Mouse (Mus musculus) MEL (cell line): ENCODE measurements at regions not wholly inside any gene's neighbourhood (a gene's known extent, or its start where the extent isn't known, plus 50 kb on each side); places are given as distances from the start of the nearest gene placed in this dataset.
A peak's percentile ranks its signal among the peaks of the same experiment; 100 is the strongest.

Experiments used
- DNase-seq: peaks from one replicate; pipeline ENCODE4 v3.0.0; 2011; ENCODE audit warnings: low read depth, low spot score
- H3K27ac ChIP-seq: 2 replicates; pipeline ENCODE4 v1.5.1; 2012; ENCODE audit warnings: low read depth, mild to moderate bottlenecking, control low read depth, low read length, moderate library complexity; ENCODE audit not compliant: control insufficient read depth
- H3K27me3 ChIP-seq, 2 experiments: fragments of 150-350 bp in 1 of 2; sonication (generic) in 1 of 2; 2 replicates each; pipeline ENCODE4 v1.6.1; 2012; ENCODE audit warnings: low read length in 2 of 2, mild to moderate bottlenecking in 2 of 2, improper control_type of control experiment in 1 of 2, moderate library complexity in 1 of 2; ENCODE audit not compliant: insufficient read depth in 2 of 2, control insufficient read depth in 1 of 2
- H3K36me3 ChIP-seq, 2 experiments: 2 replicates each; pipeline ENCODE4 v1.6.1; 2012 to 2014; ENCODE audit warnings: low read length in 2 of 2, improper control_type of control experiment in 1 of 2, inconsistent platforms in 1 of 2, mild to moderate bottlenecking in 1 of 2; ENCODE audit not compliant: insufficient read depth in 2 of 2, control insufficient read depth in 1 of 2
- H3K4me1 ChIP-seq, 2 experiments: fragments of 150-350 bp in 1 of 2; sonication (generic) in 1 of 2; 2 replicates each; pipeline ENCODE4 v1.6.1; 2012; ENCODE audit warnings: low read length in 2 of 2, improper control_type of control experiment in 1 of 2, mild to moderate bottlenecking in 1 of 2; ENCODE audit not compliant: insufficient read depth in 2 of 2, control insufficient read depth in 1 of 2
- H3K4me3 ChIP-seq, 2 experiments: fragments of 150-350 bp in 1 of 2; sonication (generic) in 1 of 2; 2 replicates each; pipeline ENCODE4 v1.5.1; 2012; ENCODE audit warnings: low read depth in 2 of 2, low read length in 2 of 2, mild to moderate bottlenecking in 2 of 2, moderate library complexity in 2 of 2, control low read depth in 1 of 2, improper control_type of control experiment in 1 of 2; ENCODE audit not compliant: control insufficient read depth in 1 of 2, insufficient read depth in 1 of 2
- H3K79me2 ChIP-seq: 2 replicates; pipeline ENCODE4 v1.6.1; 2012; ENCODE audit warnings: mild to moderate bottlenecking, low read length, moderate library complexity; ENCODE audit not compliant: control insufficient read depth, poor library complexity, insufficient read depth
- H3K9ac ChIP-seq: 2 replicates; pipeline ENCODE4 v1.6.1; 2012; ENCODE audit warnings: low read depth, mild to moderate bottlenecking, control low read depth, low read length, moderate library complexity; ENCODE audit not compliant: control insufficient read depth, poor library complexity, severe bottlenecking
- H3K9me3 ChIP-seq: fragments of 150-350 bp; sonication (generic); replicated peaks from 2 replicates; pipeline ENCODE4 v1.6.1; 2012; ENCODE audit warnings: mild to moderate bottlenecking, low read length, improper control_type of control experiment, moderate library complexity; ENCODE audit not compliant: insufficient read depth
- BHLHE40 ChIP-seq: IDR thresholded peaks from 2 replicates; pipeline ENCODE4 v1.6.1; 2012; ENCODE audit warnings: low read depth, mild to moderate bottlenecking, inconsistent platforms, low read length, improper control_type of control experiment, borderline replicate concordance
- CHD2 ChIP-seq: IDR thresholded peaks from 2 replicates; pipeline ENCODE4 v1.6.1; 2011; ENCODE audit warnings: low read length, improper control_type of control experiment
- CTCF ChIP-seq, 3 experiments: IDR thresholded peaks in 2 of 3; conservative IDR thresholded peaks in 1 of 3; 2 replicates each; pipeline ENCODE4 v1.5.1; 2011 to 2012; ENCODE audit warnings: low read length in 3 of 3, low read depth in 2 of 3, mild to moderate bottlenecking in 2 of 3, improper control_type of control experiment in 1 of 3, inconsistent platforms in 1 of 3, mixed read lengths in 1 of 3, moderate library complexity in 1 of 3; ENCODE audit not compliant: control insufficient read depth in 1 of 3, insufficient read depth in 1 of 3, poor library complexity in 1 of 3, severe bottlenecking in 1 of 3
- EP300 ChIP-seq, 2 experiments: IDR thresholded peaks; 2 replicates each; pipeline ENCODE4 v1.6.1; 2011; ENCODE audit warnings: improper control_type of control experiment in 2 of 2, low read length in 2 of 2, low read depth in 1 of 2, mild to moderate bottlenecking in 1 of 2
- ETS1 ChIP-seq: IDR thresholded peaks from 2 replicates; pipeline ENCODE4 v1.6.1; 2012; ENCODE audit warnings: low read depth, mild to moderate bottlenecking, inconsistent platforms, low read length, improper control_type of control experiment, moderate library complexity
- MAFK ChIP-seq: IDR thresholded peaks from 2 replicates; pipeline ENCODE4 v1.6.1; 2011; ENCODE audit warnings: low read depth, mild to moderate bottlenecking, low read length, improper control_type of control experiment, borderline replicate concordance
- MXI1 ChIP-seq: IDR thresholded peaks from 2 replicates; pipeline ENCODE4 v1.6.1; 2011; ENCODE audit warnings: mild to moderate bottlenecking, low read depth, low read length, improper control_type of control experiment
- MYB ChIP-seq: IDR thresholded peaks from 2 replicates; pipeline ENCODE4 v1.6.1; 2011; ENCODE audit warnings: mild to moderate bottlenecking, low read depth, low read length, improper control_type of control experiment
- MYC ChIP-seq: IDR thresholded peaks from 2 replicates; pipeline ENCODE4 v1.6.1; 2011; ENCODE audit warnings: low read depth, mild to moderate bottlenecking, low read length, improper control_type of control experiment, moderate library complexity
- NRF1 ChIP-seq: IDR thresholded peaks from 2 replicates; pipeline ENCODE4 v1.6.1; 2014; ENCODE audit warnings: low read depth, mild to moderate bottlenecking, inconsistent platforms, low read length, improper control_type of control experiment, moderate library complexity; ENCODE audit not compliant: poor library complexity, insufficient read depth, severe bottlenecking
- POLR2AphosphoS2 ChIP-seq: IDR thresholded peaks from 2 replicates; pipeline ENCODE4 v1.6.1; 2011; ENCODE audit warnings: low read length, improper control_type of control experiment
- RAD21 ChIP-seq: IDR thresholded peaks from 2 replicates; pipeline ENCODE4 v1.6.1; 2011; ENCODE audit warnings: mild to moderate bottlenecking, low read depth, low read length, improper control_type of control experiment
- SMC3 ChIP-seq: IDR thresholded peaks from 2 replicates; pipeline ENCODE4 v1.6.1; 2011; ENCODE audit warnings: low read depth, low read length, improper control_type of control experiment
- TAL1 ChIP-seq: IDR thresholded peaks from 2 replicates; pipeline ENCODE4 v1.6.1; 2012; ENCODE audit warnings: mild to moderate bottlenecking, inconsistent platforms, low read length, moderate library complexity, mixed read lengths
- TBP ChIP-seq: IDR thresholded peaks from 2 replicates; pipeline ENCODE4 v1.8.0; 2011; ENCODE audit warnings: low read depth, low read length, improper control_type of control experiment
- USF2 ChIP-seq, 2 experiments: IDR thresholded peaks; 2 replicates each; pipeline ENCODE4 v1.6.1; 2011 to 2012; ENCODE audit warnings: improper control_type of control experiment in 2 of 2, low read length in 2 of 2, borderline replicate concordance in 1 of 2, inconsistent platforms in 1 of 2, low read depth in 1 of 2, mild to moderate bottlenecking in 1 of 2; ENCODE audit not compliant: insufficient read depth in 1 of 2
- ZC3H11A ChIP-seq: IDR thresholded peaks from 2 replicates; pipeline ENCODE4 v1.6.1; 2012; ENCODE audit warnings: low read depth, mild to moderate bottlenecking, inconsistent platforms, low read length, improper control_type of control experiment
- ZNF384 ChIP-seq: IDR thresholded peaks from 2 replicates; pipeline ENCODE4 v1.6.1; 2012; ENCODE audit warnings: low read depth, mild to moderate bottlenecking, inconsistent platforms, low read length, improper control_type of control experiment

DNA sequence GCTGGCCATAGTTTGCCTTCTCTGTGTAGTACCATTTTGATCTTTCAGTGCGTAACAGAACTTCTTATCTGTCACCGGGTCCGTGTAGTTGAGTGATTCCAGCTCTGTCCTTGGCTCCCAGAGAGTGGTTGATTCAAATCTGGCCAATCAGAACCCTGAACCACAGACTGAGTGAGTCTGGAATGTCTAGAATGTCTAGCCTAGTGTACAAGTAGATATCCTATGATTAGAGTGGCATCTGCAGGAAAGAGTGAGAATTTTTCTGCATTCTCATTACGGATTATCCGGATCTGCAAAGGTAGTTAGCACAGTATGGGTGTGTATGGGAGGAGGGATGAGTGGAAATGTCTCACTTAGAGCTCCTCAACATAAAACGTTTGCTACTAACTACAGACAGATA lies 97.9 kb upstream of the Pdk4 start:
- H3K4me3 ChIP-seq: no peak overlapping the region
- H3K27ac ChIP-seq: no peak overlapping the region
- no peaks in the 10 kb centered on the region; a peak in 2 of 4 replicates for H3K27me3 ChIP-seq
- no peaks in the 10 kb centered on the region for H3K79me2 ChIP-seq
- DNase-seq: no peak
- TF ChIP-seq BHLHE40 (no peak), TAL1 (no peak), MAFK (no peak), USF2 (IDR thresholded peaks at IDR 0.05; ENCODE audit: borderline replicate concordance in 1 of 2, insufficient read depth in 1 of 2, low read depth in 1 of 2, low read length in 2 of 2) (no peak), ZNF384 (no peak), CTCF (IDR thresholded peaks at IDR 0.05 in 2 of 3, conservative IDR thresholded peaks at IDR 0.05 in 1 of 3; ENCODE audit: control insufficient read depth in 1 of 3, insufficient read depth in 1 of 3, low read depth in 2 of 3, low read length in 3 of 3, poor library complexity in 1 of 3, severe bottlenecking in 1 of 3) (no peak), CHD2 (no peak), POLR2AphosphoS2 (no peak), EP300 (IDR thresholded peaks at IDR 0.05; ENCODE audit: low read depth in 1 of 2, low read length in 2 of 2) (no peak), ETS1 (no peak), MXI1 (no peak), TBP (no peak), MYB (no peak), NRF1 (no peak), MYC (no peak)
- H3K4me1 ChIP-seq: no peaks in the 10 kb centered on the region
- no peak overlapping the region for H3K9ac ChIP-seq
- H3K9me3 ChIP-seq: no peaks in the 10 kb centered on the region
- H3K36me3 ChIP-seq: no peaks in the 10 kb centered on the region

GRCm38 (mm10) chr6:5589635-5590034 lies 93.5 kb upstream of the Pdk4 start:
- Histone ChIP-seq H3K27me3 (no peaks in the 10 kb centered on the region; a peak in 2 of 4 replicates), H3K27ac (no peak overlapping the region), H3K79me2 (no peaks in the 10 kb centered on the region), H3K9me3 (no peaks in the 10 kb centered on the region), H3K4me1 (no peaks in the 10 kb centered on the region), H3K9ac (no peak overlapping the region), H3K4me3 (no peak overlapping the region), H3K36me3 (no peaks in the 10 kb centered on the region)
- peak; percentile 83 for DNase-seq
- peak; percentile 76 for TF ChIP-seq SMC3
- TF ChIP-seq CTCF (IDR thresholded peaks at IDR 0.05 in 2 of 3, conservative IDR thresholded peaks at IDR 0.05 in 1 of 3; ENCODE audit: control insufficient read depth in 1 of 3, insufficient read depth in 1 of 3, low read depth in 2 of 3, low read length in 3 of 3, poor library complexity in 1 of 3, severe bottlenecking in 1 of 3): peak; percentile 81 to 93 (median 91)
- TF ChIP-seq TBP: no peak
- TF ChIP-seq RAD21: peak; percentile 93
- peak; percentile 70 for TF ChIP-seq ZC3H11A
